Mouse (Mus musculus): ENCODE data around the gene Hdac8.
A peak's percentile ranks its signal among the peaks of the same experiment; 100 is the strongest.

The Hdac8 gene

GRCm38 (mm10) chrX:102339396-102340155, 165.6 kb downstream of the Hdac8 start:
- DNase-seq (ENCODE audit: low spot score in 2 of 2) = no peak

GRCm38 (mm10) chrX:102319696-102320095, 185.5 kb downstream of the Hdac8 start:
- no peak for DNase-seq (ENCODE audit: low spot score in 2 of 2)

- no peak for DNase-seq (ENCODE audit: low spot score in 2 of 2)
These were observed 185.9 kb downstream of the Hdac8 start for GRCm38 (mm10) chrX:102319252-102319651.

GRCm38 (mm10) chrX:102318782-102319181, 186.4 kb downstream of the Hdac8 start:
- no peak for DNase-seq (ENCODE audit: low spot score in 2 of 2)

- no peak for DNase-seq (ENCODE audit: low spot score in 2 of 2)
These were observed 194.0 kb downstream of the Hdac8 start for GRCm38 (mm10) chrX:102311119-102311518.

- DNase-seq (ENCODE audit: low spot score in 2 of 2) = no peak
These were observed 197.6 kb downstream of the Hdac8 start for GRCm38 (mm10) chrX:102307511-102307910.

- no peak for DNase-seq (ENCODE audit: low spot score in 2 of 2)
These were observed 199.4 kb downstream of the Hdac8 start for GRCm38 (mm10) chrX:102305806-102306205.

- no peak for DNase-seq (ENCODE audit: low spot score in 2 of 2)
These were observed 200.2 kb downstream of the Hdac8 start for GRCm38 (mm10) chrX:102304914-102305313.

GRCm38 (mm10) chrX:102302476-102302875, 202.7 kb downstream of the Hdac8 start:
- no peak for DNase-seq (ENCODE audit: low spot score in 2 of 2)

GRCm38 (mm10) chrX:102284889-102285288, 220.3 kb downstream of the Hdac8 start:
- DNase-seq (ENCODE audit: low spot score in 2 of 2) = no peak

GRCm38 (mm10) chrX:102262620-102263345, 242.4 kb downstream of the Hdac8 start:
- DNase-seq (ENCODE audit: low spot score in 2 of 2) = no peak

GRCm38 (mm10) chrX:102259772-102260171, 245.4 kb downstream of the Hdac8 start:
- no peak for DNase-seq (ENCODE audit: low spot score in 2 of 2)

- DNase-seq (ENCODE audit: low spot score in 2 of 2) = no peak
These were observed 251.3 kb downstream of the Hdac8 start for GRCm38 (mm10) chrX:102253892-102254291.

- peak; percentile 12 to 38 for DNase-seq (ENCODE audit: low spot score in 2 of 2)
These were observed 253.0 kb downstream of the Hdac8 start, which contains the start of gene Cited1 for GRCm38 (mm10) chrX:102251937-102252860. Gene Cited1, minus strand, starts transcription at chrX:102252181.

- DNase-seq (ENCODE audit: low spot score in 2 of 2) = no peak
These were observed 253.8 kb downstream of the Hdac8 start for GRCm38 (mm10) chrX:102251221-102251936.

GRCm38 (mm10) chrX:102250891-102251170, 254.3 kb downstream of the Hdac8 start:
- no peak for DNase-seq (ENCODE audit: low spot score in 2 of 2)

GRCm38 (mm10) chrX:102250150-102250890, 254.8 kb downstream of the Hdac8 start:
- DNase-seq (ENCODE audit: low spot score in 2 of 2) = peak in 1 of 2 experiments; percentile 12

- DNase-seq (ENCODE audit: low spot score in 2 of 2) = no peak
These were observed 260.8 kb downstream of the Hdac8 start for GRCm38 (mm10) chrX:102244334-102244733.
